Mouse (Mus musculus) CH12.LX (cell line): ENCODE results near the gene Tnp2. TPM values are rescaled to one million over a fixed set of nuclear protein-coding genes. Genes with fewer than 3 reads are reported as not detected.

Experiments
- DNase-seq: peaks from one replicate; pipeline ENCODE4 v3.0.0-alpha.2; 2013; ENCODE audit errors: extremely low read depth
- H3K27ac ChIP-seq: 2 replicates; pipeline ENCODE4 v1.5.1; 2012; ENCODE audit warnings: low read depth, mild to moderate bottlenecking, control low read depth, moderate library complexity; ENCODE audit not compliant: insufficient read depth
- H3K27me3 ChIP-seq: replicated peaks from 2 replicates; pipeline ENCODE3; 2012; ENCODE audit warnings: inconsistent platforms
- H3K36me3 ChIP-seq, 2 experiments: replicated peaks in 1 of 2; 2 replicates each; pipeline versions ENCODE3 to v1.6.1; 2012; ENCODE audit warnings: inconsistent platforms in 1 of 2, low read length in 1 of 2, mild to moderate bottlenecking in 1 of 2, mixed read lengths in 1 of 2, moderate library complexity in 1 of 2; ENCODE audit not compliant: control insufficient read depth in 1 of 2, insufficient read depth in 1 of 2
- H3K4me1 ChIP-seq, 2 experiments: 2 replicates each; pipeline ENCODE4 v1.6.1; 2012; ENCODE audit warnings: inconsistent platforms in 1 of 2, moderate library complexity in 1 of 2; ENCODE audit not compliant: insufficient read depth in 2 of 2, control insufficient read depth in 1 of 2
- H3K4me2 ChIP-seq: 2 replicates; pipeline ENCODE4 v1.6.1; 2012; ENCODE audit warnings: low read depth, mild to moderate bottlenecking, control low read depth; ENCODE audit not compliant: poor library complexity, insufficient read depth, severe bottlenecking
- H3K4me3 ChIP-seq, 3 experiments: fragments of 150-350 bp in 1 of 3; sonication (generic) in 1 of 3; replicated peaks in 1 of 3; 2 replicates each; pipeline versions ENCODE3 to v1.5.1; 2011 to 2012; ENCODE audit warnings: low read depth in 2 of 3, low read length in 2 of 3, mild to moderate bottlenecking in 2 of 3, moderate library complexity in 2 of 3, control low read depth in 1 of 3, improper control_type of control experiment in 1 of 3, inconsistent platforms in 1 of 3, mixed read lengths in 1 of 3; ENCODE audit not compliant: poor library complexity in 1 of 3
- H3K79me2 ChIP-seq: replicated peaks from 2 replicates; pipeline ENCODE4 v1.6.1; 2012; ENCODE audit warnings: mild to moderate bottlenecking, moderate library complexity; ENCODE audit not compliant: control insufficient read depth, poor library complexity, insufficient read depth, severe bottlenecking; ENCODE audit errors: extremely low read depth
- H3K9ac ChIP-seq: 2 replicates; pipeline ENCODE4 v1.6.1; 2012; ENCODE audit warnings: low read depth, mild to moderate bottlenecking, control low read depth, moderate library complexity; ENCODE audit not compliant: insufficient read depth
- H3K9me3 ChIP-seq: replicated peaks from 2 replicates; pipeline ENCODE3; 2012; ENCODE audit warnings: low read length, inconsistent platforms, mixed read lengths
- BHLHE40 ChIP-seq: IDR thresholded peaks from 2 replicates; pipeline ENCODE4 v1.6.1; 2011; ENCODE audit warnings: mild to moderate bottlenecking, low read depth, low read length, improper control_type of control experiment
- CTCF ChIP-seq, 2 experiments: IDR thresholded peaks in 1 of 2; conservative IDR thresholded peaks in 1 of 2; 2 replicates each; pipeline ENCODE4 v1.5.1; 2011 to 2012; ENCODE audit warnings: low read depth in 2 of 2, low read length in 2 of 2, improper control_type of control experiment in 1 of 2, inconsistent platforms in 1 of 2, mild to moderate bottlenecking in 1 of 2, moderate library complexity in 1 of 2
- EP300 ChIP-seq: IDR thresholded peaks from 2 replicates; pipeline ENCODE4 v1.6.1; 2011; ENCODE audit warnings: low read length, improper control_type of control experiment
- HCFC1 ChIP-seq: IDR thresholded peaks from 2 replicates; pipeline ENCODE4 v1.6.1; 2012; ENCODE audit warnings: low read depth, mild to moderate bottlenecking, inconsistent platforms, low read length, improper control_type of control experiment
- IRF4 ChIP-seq: IDR thresholded peaks from 2 replicates; pipeline ENCODE4 v1.6.1; 2014; ENCODE audit warnings: low read depth, mild to moderate bottlenecking, inconsistent platforms, low read length, improper control_type of control experiment
- JUN ChIP-seq: IDR thresholded peaks from 2 replicates; pipeline ENCODE4 v1.6.1; 2011; ENCODE audit warnings: low read depth, mild to moderate bottlenecking, low read length, improper control_type of control experiment, moderate library complexity; ENCODE audit not compliant: insufficient read depth
- MAZ ChIP-seq: IDR thresholded peaks from 2 replicates; pipeline ENCODE4 v1.6.1; 2012; ENCODE audit warnings: low read depth, mild to moderate bottlenecking, inconsistent platforms, low read length, improper control_type of control experiment, moderate library complexity
- MXI1 ChIP-seq: IDR thresholded peaks from 2 replicates; pipeline ENCODE4 v1.6.1; 2011; ENCODE audit warnings: mild to moderate bottlenecking, low read depth, low read length, improper control_type of control experiment
- MYC ChIP-seq: IDR thresholded peaks from 2 replicates; pipeline ENCODE4 v1.6.1; 2011; ENCODE audit warnings: low read depth, mild to moderate bottlenecking, improper control_type of control experiment, low read length
- PAX5 ChIP-seq: IDR thresholded peaks from 2 replicates; pipeline ENCODE4 v1.6.1; 2012; ENCODE audit warnings: low read length, inconsistent platforms, mixed read lengths
- POLR2A ChIP-seq: IDR thresholded peaks from 2 replicates; pipeline ENCODE4 v1.6.1; 2011; ENCODE audit warnings: low read depth, mild to moderate bottlenecking, improper control_type of control experiment, low read length
- RCOR1 ChIP-seq: conservative IDR thresholded peaks from 2 replicates; pipeline ENCODE4 v1.6.1; 2012; ENCODE audit warnings: low read depth, mild to moderate bottlenecking, inconsistent platforms, low read length, improper control_type of control experiment
- SIN3A ChIP-seq: IDR thresholded peaks from 2 replicates; pipeline ENCODE4 v1.6.1; 2012; ENCODE audit warnings: low read length, improper control_type of control experiment, inconsistent platforms
- SMC3 ChIP-seq: IDR thresholded peaks from 2 replicates; pipeline ENCODE4 v1.6.1; 2011; ENCODE audit warnings: low read depth, low read length, improper control_type of control experiment
- TBP ChIP-seq: conservative IDR thresholded peaks from 2 replicates; pipeline ENCODE4 v1.6.1; 2011; ENCODE audit warnings: low read depth, low read length, improper control_type of control experiment
- TCF12 ChIP-seq: IDR thresholded peaks from 2 replicates; pipeline ENCODE4 v1.6.1; 2014; ENCODE audit warnings: low read depth, mild to moderate bottlenecking, inconsistent platforms, low read length, improper control_type of control experiment
- USF1 ChIP-seq: IDR thresholded peaks from 2 replicates; pipeline ENCODE4 v1.6.1; 2014; ENCODE audit warnings: low read depth, mild to moderate bottlenecking, inconsistent platforms, low read length, improper control_type of control experiment
- ZC3H11A ChIP-seq: IDR thresholded peaks from 2 replicates; pipeline ENCODE4 v1.6.1; 2012; ENCODE audit warnings: low read depth, mild to moderate bottlenecking, inconsistent platforms, low read length, improper control_type of control experiment
- ZKSCAN1 ChIP-seq: IDR thresholded peaks from 2 replicates; pipeline ENCODE4 v1.6.1; 2012; ENCODE audit warnings: low read depth, inconsistent platforms, low read length, improper control_type of control experiment, borderline replicate concordance
- dilution Hi-C: fragments of 300-500 bp; cut with MboI; formaldehyde crosslinking; loops from 2 replicates; pipeline ENCODE4 v1.14.3; 2020; ENCODE audit warnings: low sequenced_read_pairs; ENCODE audit not compliant: extremely low pct_unique_long_range_greater_than_20kb, extremely low pct_ligation_motif_present
- in situ Hi-C: fragments of 300-500 bp; cut with MboI; formaldehyde crosslinking; loops from 3 replicates; pipeline ENCODE4 v1.14.3; 2019; ENCODE audit warnings: low sequenced_read_pairs, low pct_ligation_motif_present, low pct_unique_long_range_greater_than_20kb, mixed read lengths
- polyA plus RNA-seq: library from polyadenylated mRNA; unstranded; fragments of >175 nt; gene quantifications from 2 replicates; pipeline ENCODE4 v1.2.1, GENCODE M21; 2012; ENCODE audit warnings: low read depth; ENCODE audit not compliant: insufficient read length
- total RNA-seq, 2 experiments: library from RNA; depleted of rRNA; stranded (reverse); fragments of 300-350 nt in 1 of 2; fragments of >200 nt in 1 of 2; gene quantifications; 2 replicates each; pipeline ENCODE4 v1.2.3; 2012 to 2014

The Tnp2 gene
- total and polyA plus RNA-seq, 3 experiments = 0.25 to 0.43 TPM; not detected in 1

DNA sequence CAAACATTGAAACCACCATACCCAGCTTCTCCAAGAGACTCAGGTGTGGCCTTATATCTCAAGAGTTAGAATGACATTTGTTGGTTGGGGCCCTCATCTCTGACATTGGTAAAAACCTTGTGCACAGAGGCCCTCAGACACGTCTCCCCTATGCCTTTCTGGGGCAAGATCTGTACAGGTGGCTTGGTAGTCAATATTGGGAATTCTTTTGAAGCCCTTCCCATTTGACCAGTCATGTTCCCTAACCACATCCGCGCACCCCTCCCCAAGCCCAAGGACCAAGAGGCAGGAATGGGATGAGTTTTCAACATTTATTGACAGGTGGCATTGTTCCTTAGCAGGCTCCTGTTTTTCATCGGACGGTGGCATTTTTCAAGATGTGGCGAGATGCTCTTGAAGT, 7.6 kb upstream of the Tnp2 start, which contains the start of gene Prm2:
Gene Prm2 (minus strand): TSS at position 101 of the 400 bp plus-strand sequence.
- H3K4me2 ChIP-seq = no peak within 1 kb of the TSS
- in situ Hi-C loops = no loop called here
- no peak within 1 kb of the TSS for H3K4me3 ChIP-seq
- no peaks in the 10 kb centered on the region for H3K27me3 ChIP-seq
- H3K27ac ChIP-seq = no peak within 1 kb of the TSS
- H3K4me1 ChIP-seq = peaks cover 0 to 2% of the 10 kb centered on the region in 2 experiments; a peak in 1 of 4 replicates
- H3K36me3 ChIP-seq = no peaks in the 10 kb centered on the region
- H3K79me2 ChIP-seq = no peaks in the 10 kb centered on the region
- no peak for DNase-seq
- no peaks in the 10 kb centered on the region for H3K9me3 ChIP-seq
- TF ChIP-seq RCOR1 (no peak), ZC3H11A (no peak), SIN3A (no peak), MYC (no peak), SMC3 (no peak), IRF4 (no peak), MXI1 (no peak), POLR2A (no peak), CTCF (conservative IDR thresholded peaks at IDR 0.05 in 1 of 2, IDR thresholded peaks at IDR 0.05 in 1 of 2; ENCODE audit: low read depth in 2 of 2, low read length in 2 of 2) (no peak), PAX5 (no peak), TBP (no peak), HCFC1 (no peak), USF1 (no peak), BHLHE40 (no peak), TCF12 (no peak), MAZ (no peak), JUN (no peak), ZKSCAN1 (no peak), EP300 (no peak)
- TF ChIP-seq, all 38 proteins: peak for 0
- dilution Hi-C loops = no loop called here
- H3K9ac ChIP-seq = no peak within 1 kb of the TSS

DNA sequence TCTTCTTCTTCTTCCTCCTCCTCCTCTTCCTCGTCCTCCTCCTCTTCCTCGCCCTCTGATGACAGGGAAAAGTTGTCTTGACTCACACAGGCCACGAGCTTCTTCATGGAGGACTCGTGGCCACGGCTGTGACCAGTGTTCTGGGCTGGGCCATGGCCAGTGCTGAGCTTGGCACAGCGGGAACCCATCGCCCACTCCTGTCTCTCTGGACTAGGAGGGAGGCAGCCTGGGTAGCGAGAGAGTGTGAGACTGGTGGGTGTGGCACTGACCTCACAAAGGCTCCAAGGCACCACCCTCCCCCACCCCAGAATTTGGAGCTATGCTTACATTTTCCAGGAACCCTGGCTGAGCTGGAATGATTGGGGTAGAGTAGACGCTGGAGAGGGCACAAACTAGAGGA, 2.2 kb upstream of the Tnp2 start, which contains the start of gene Prm3:
Gene Prm3 (minus strand): TSS at position 213 of the 400 bp plus-strand sequence.
- TF ChIP-seq TBP = no peak
- H3K4me3 ChIP-seq = no peak within 1 kb of the TSS
- H3K36me3 ChIP-seq = no peaks in the 10 kb centered on the region
- peaks cover 31 to 37% of the 10 kb centered on the region in 2 experiments for H3K4me1 ChIP-seq
- in situ Hi-C loops = loop anchor here (5.0 kb wide), 1 partner anchor 42 kb away; no protein-coding TSS in a partner anchor
- no peak for DNase-seq
- no peaks in the 10 kb centered on the region for H3K79me2 ChIP-seq
- no peaks in the 10 kb centered on the region for H3K9me3 ChIP-seq
- H3K27ac ChIP-seq = no peak within 1 kb of the TSS
- dilution Hi-C loops = no loop called here
- H3K27me3 ChIP-seq = no peaks in the 10 kb centered on the region
- H3K9ac ChIP-seq = no peak within 1 kb of the TSS
- no peak within 1 kb of the TSS for H3K4me2 ChIP-seq
